Mouse (Mus musculus) C2C12 (cell line): ENCODE results near the gene Samd14. TPM values are rescaled to one million over a fixed set of nuclear protein-coding genes. Genes with fewer than 3 reads are reported as not detected.

Experiments used
- H3K27me3 ChIP-seq: one replicate; pipeline ENCODE4 v1.6.1; 2011; ENCODE audit not compliant: control insufficient read depth, insufficient read depth, insufficient read length
- H3K36me3 ChIP-seq: one replicate; pipeline ENCODE4 v1.6.1; 2011; ENCODE audit not compliant: control insufficient read depth, insufficient read depth
- H3K4me3 ChIP-seq: one replicate; pipeline ENCODE4 v1.5.1; 2011; ENCODE audit warnings: mild to moderate bottlenecking, control low read depth; ENCODE audit not compliant: poor library complexity, insufficient read depth, severe bottlenecking
- H3K79me2 ChIP-seq: one replicate; pipeline ENCODE4 v1.6.1; 2011; ENCODE audit not compliant: control insufficient read depth, insufficient read depth
- H3K79me3 ChIP-seq: one replicate; pipeline ENCODE4 v1.6.1; 2011; ENCODE audit warnings: low read depth, control low read depth
- H3ac ChIP-seq: one replicate; pipeline ENCODE3; 2011; ENCODE audit warnings: low read depth; ENCODE audit not compliant: control insufficient read depth, insufficient read length
- CEBPB ChIP-seq: IDR thresholded peaks from one replicate; pipeline ENCODE4 v1.6.1; 2011; ENCODE audit warnings: low read depth, mild to moderate bottlenecking, control low read depth, moderate library complexity
- CTCF ChIP-seq: IDR thresholded peaks from one replicate; pipeline ENCODE4 v1.5.1; 2011; ENCODE audit not compliant: control insufficient read depth, insufficient read depth, insufficient read length
- FOSL1 ChIP-seq: IDR thresholded peaks from one replicate; pipeline ENCODE4 v1.8.0; 2011; ENCODE audit warnings: mild to moderate bottlenecking, low read length; ENCODE audit not compliant: poor library complexity, insufficient read depth, severe bottlenecking
- MAX ChIP-seq: IDR thresholded peaks from one replicate; pipeline ENCODE4 v1.6.1; 2011; ENCODE audit warnings: mild to moderate bottlenecking, control low read depth
- MYOD1 ChIP-seq: IDR thresholded peaks from one replicate; pipeline ENCODE4 v1.6.1; 2011; ENCODE audit warnings: low read depth; ENCODE audit not compliant: control insufficient read depth, insufficient read length
- MYOG ChIP-seq: IDR thresholded peaks from one replicate; pipeline ENCODE4 v1.6.1; 2011; ENCODE audit not compliant: control insufficient read depth, insufficient read length; ENCODE audit errors: extremely low read depth
- USF1 ChIP-seq: IDR thresholded peaks from one replicate; pipeline ENCODE4 v1.6.1; 2011; ENCODE audit warnings: low read depth, mild to moderate bottlenecking, control low read depth, moderate library complexity
- polyA plus RNA-seq: library from polyadenylated mRNA; unstranded; fragments of >200 nt; fragmentation: generic; extraction: Trizol; gene quantifications from one replicate; pipeline ENCODE4 v1.2.1, GENCODE M21; 2012; ENCODE audit warnings: missing spikeins

The Samd14 gene
- polyA plus RNA-seq, 1 experiment, result 14.0 TPM

DNA sequence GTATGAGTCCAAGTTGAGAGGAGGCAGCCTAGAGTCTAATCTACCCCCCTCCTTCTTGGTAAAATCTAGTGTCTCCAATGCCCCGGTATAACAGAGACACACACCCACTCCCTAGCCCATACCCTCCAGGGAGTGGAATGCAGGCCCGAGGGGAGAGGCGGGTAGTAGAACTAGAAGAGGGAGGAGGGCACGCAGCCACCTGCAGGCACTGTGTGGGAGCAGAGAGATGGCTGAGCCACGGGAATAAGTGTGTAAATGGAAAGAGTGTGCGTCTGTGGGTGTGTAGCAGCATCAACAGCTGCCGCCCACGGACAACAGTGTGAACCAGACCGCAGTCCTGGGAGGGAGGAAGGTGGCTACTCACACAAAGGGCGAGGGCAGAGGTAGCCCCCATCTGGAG is 25.2 kb downstream of the Samd14 start:
- H3ac ChIP-seq, result no peak overlapping the region
- no peaks in the 10 kb centered on the region for H3K79me3 ChIP-seq
- H3K27me3 ChIP-seq, result peaks cover 4% of the 10 kb centered on the region
- H3K79me2 ChIP-seq, result no peaks in the 10 kb centered on the region
- H3K36me3 ChIP-seq, result no peaks in the 10 kb centered on the region
- H3K4me3 ChIP-seq, result no peak overlapping the region
- TF ChIP-seq MYOG (no peak), CEBPB (no peak), USF1 (no peak)

DNA sequence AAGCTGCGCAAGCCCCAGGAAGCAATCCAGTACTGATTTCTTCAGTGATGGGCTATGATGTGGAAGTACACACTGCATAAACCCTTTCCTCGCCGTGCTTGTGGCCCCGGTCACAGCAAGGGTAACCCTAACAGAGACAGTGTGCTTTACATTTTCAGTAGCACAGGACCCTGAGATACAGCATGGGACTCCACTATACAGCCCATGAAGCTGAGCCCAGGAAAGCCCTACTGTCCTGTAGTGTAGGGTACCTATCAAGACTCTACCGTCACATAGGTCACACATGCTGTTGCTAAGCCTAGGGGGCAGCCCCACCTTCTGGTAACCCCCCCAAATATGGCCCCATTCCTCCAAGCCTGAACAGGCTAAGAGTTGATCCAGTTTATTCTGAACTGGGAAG is 26.8 kb downstream of the Samd14 start:
- Histone ChIP-seq H3K4me3 (no peak overlapping the region), H3K36me3 (no peaks in the 10 kb centered on the region), H3K27me3 (peaks cover 4% of the 10 kb centered on the region), H3K79me2 (no peaks in the 10 kb centered on the region), H3K79me3 (no peaks in the 10 kb centered on the region), H3ac (no peak overlapping the region)
- no peak for TF ChIP-seq USF1

DNA sequence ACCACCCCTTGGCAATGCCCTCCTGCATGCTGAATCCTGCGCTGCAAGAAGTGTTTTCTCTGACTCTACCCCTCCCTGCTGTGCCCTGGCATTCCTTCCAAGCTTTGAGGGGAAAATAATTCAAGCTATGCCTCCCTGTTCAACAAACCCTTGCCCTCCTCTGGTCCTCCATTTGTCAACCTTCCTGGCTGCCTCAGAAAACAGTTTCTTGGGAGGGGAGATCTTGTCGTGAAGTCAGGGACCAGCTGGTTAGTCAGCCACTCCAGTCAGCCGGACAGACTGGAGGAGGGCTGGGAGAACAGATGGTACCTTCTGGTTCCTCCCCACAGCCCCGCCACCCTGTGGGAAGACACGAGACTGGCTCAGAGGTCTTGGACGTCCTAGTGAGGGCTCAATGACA is 27.6 kb downstream of the Samd14 start:
- TF ChIP-seq MAX, result no peak
- TF ChIP-seq MYOD1, result no peak
- no peak for TF ChIP-seq USF1
- no peak for TF ChIP-seq FOSL1
- no peak for TF ChIP-seq CTCF
- no peak for TF ChIP-seq CEBPB
- no peaks in the 10 kb centered on the region for H3K36me3 ChIP-seq
- no peaks in the 10 kb centered on the region for H3K79me2 ChIP-seq

DNA sequence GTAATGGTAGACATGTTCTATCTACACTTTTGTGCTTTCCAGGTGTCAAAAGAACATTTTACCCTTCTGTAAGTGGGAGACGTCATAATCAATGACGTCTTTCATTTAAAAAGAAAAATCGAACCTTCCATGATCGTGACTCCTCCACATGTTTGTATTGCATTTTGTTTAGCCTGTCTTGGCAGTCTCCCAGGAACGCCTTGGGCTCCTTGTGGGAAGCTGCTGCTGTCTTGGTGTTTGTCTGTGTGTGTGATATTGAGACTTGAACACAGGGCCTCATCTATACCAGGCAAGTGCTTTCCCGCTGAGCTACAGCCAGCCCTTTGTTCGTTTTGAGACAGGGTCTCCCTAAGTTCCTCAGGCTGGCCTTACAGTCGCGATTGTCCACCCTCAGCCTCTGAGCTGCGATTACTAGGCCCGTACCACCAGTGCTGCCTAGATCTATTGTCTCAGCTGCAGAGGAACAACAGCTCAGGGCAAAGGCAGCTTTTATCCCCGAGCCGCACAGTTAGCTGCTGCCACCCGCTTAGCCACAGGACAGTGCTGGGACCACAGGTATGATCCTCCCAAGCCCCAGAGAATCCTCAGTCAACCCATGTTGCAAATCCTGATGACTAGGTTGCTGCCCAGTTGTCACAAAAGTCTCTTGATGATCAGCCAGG is 28.6 kb downstream of the Samd14 start:
- H3K27me3 ChIP-seq, result peaks cover 4% of the 10 kb centered on the region
- no peaks in the 10 kb centered on the region for H3K79me2 ChIP-seq
- H3ac ChIP-seq, result no peak overlapping the region
- no peaks in the 10 kb centered on the region for H3K36me3 ChIP-seq
- H3K4me3 ChIP-seq, result no peak overlapping the region
- H3K79me3 ChIP-seq, result no peaks in the 10 kb centered on the region
- TF ChIP-seq FOSL1, result no peak
- no peak for TF ChIP-seq MYOD1

More for the DNA sequence above, 27.6 kb downstream of the Samd14 start:
- no peak overlapping the region for H3K4me3 ChIP-seq
- no peak overlapping the region for H3ac ChIP-seq
- H3K27me3 ChIP-seq, result peaks cover 4% of the 10 kb centered on the region
- no peaks in the 10 kb centered on the region for H3K79me3 ChIP-seq

DNA sequence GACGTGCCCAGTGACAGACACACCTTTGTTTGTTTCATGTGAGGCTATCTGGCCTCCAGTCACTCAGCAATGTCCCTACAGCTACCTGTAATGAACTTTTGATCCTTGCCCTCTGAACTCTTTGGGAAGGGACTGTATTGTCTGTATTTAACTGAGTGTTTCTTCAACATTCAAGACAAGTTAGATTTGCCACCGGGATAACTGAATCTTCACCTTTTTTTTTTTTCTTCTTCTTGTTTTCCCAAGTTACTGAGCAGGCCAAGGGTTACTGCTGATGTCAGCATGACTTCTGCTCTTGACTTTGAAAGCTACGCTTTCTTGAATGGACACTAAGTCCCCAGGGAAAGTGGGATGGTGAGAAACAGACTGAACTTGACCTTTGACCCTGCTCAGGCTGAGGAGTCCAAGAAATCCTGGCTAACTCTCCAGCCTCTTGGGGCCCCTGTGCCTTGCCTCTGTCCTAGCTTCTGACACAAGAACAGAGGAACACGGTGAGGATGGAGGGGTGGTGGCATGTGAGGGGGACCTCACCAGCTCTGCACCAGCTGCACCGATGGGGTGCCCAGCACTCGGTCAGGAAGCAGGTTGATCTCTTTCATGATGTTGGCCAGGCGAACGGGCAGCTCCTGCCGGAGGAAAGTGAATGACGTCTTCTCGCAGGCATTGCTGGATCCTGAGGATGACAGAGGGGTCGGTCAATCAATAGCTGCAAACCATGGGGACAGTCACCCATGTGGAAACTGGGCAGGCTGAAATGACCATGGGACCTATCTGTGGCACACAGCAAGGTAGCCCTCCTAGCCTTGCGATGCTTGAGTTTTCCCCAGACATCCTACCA is 29.4 kb downstream of the Samd14 start:
- Histone ChIP-seq H3K79me2 (no peaks in the 10 kb centered on the region), H3ac (no peak overlapping the region), H3K79me3 (no peaks in the 10 kb centered on the region), H3K27me3 (peaks cover 4% of the 10 kb centered on the region), H3K36me3 (no peaks in the 10 kb centered on the region), H3K4me3 (no peak overlapping the region)
- TF ChIP-seq MYOG, result no peak
- TF ChIP-seq MAX, result no peak
- TF ChIP-seq MYOD1, result no peak
- TF ChIP-seq FOSL1, result no peak
- TF ChIP-seq USF1, result no peak
- no peak for TF ChIP-seq CTCF
- TF ChIP-seq CEBPB, result no peak

DNA sequence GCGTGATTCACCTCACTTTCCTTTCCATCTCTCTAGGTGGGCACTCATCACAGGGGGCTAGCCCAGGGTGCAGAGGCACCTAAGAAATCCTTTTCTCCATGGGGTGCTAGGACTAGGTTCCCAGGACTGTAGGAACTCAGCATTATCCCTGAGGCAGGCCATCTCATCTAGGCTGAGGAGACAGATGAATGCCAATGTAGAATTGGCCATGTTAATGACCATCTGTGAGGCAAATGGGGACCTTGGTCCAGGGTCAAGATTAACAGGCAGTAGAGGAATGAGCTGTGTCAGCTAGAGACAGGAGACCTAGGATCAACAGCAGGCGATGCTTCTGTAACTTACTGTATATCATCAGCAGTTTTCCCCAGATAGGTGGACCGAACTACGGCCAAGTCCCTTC is 30.1 kb downstream of the Samd14 start:
- no peak overlapping the region for H3K4me3 ChIP-seq
- H3K36me3 ChIP-seq, result peaks cover 1% of the 10 kb centered on the region
- no peaks in the 10 kb centered on the region for H3K79me3 ChIP-seq
- peaks cover 4% of the 10 kb centered on the region for H3K27me3 ChIP-seq
- no peaks in the 10 kb centered on the region for H3K79me2 ChIP-seq
- H3ac ChIP-seq, result no peak overlapping the region
- TF ChIP-seq MYOG (no peak), MAX (no peak), FOSL1 (no peak), CEBPB (no peak), MYOD1 (no peak), USF1 (no peak), CTCF (no peak)
